Mouse (Mus musculus): ENCODE data around the gene Apbb1ip.

GRCm38 (mm10) chr2:22805589-22805988 is 31.7 kb downstream of the Apbb1ip start:
- TF ChIP-seq CTCF (conservative IDR thresholded peaks at IDR 0.05; ENCODE audit: low read length) (no peak), NANOG (IDR thresholded peaks at IDR 0.05; ENCODE audit: borderline replicate concordance, low read length) (no peak)
